Mouse (Mus musculus): ENCODE measurements around the gene Lrit3. TPM values are rescaled to one million over a fixed set of nuclear protein-coding genes. Genes with fewer than 3 reads are reported as not detected.
"Not testable (repeated sequence)": the region's sequence is repeated elsewhere in the genome, so short reads cannot be mapped to it uniquely, and the experiment has no call there.

The Lrit3 gene
- polyA plus RNA-seq, 1 experiment: not detected

DNA sequence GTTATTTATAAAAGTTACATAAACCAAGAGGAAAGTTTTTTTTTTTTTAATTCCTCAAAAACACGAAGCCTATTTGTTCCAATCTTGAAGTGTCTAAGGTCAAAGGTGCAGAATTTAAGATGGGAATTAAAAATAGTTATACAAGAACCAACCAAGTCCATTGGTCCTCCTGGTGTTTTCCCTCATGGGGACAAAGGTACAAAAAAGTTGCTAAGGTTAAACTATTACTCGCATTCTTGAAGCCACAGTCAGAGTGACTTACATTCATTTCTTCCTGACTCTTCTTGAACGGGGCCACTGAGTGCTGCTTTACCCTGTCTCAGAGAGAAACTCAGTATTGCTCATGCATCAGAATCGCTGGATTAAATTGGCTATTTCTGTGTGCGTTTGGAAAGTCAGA lies 6.5 kb downstream of the Lrit3 start:
- 71% methylated on average over 5 of the region's 5 CpGs for WGBS
- H3K4me1 ChIP-seq (ENCODE audit: control insufficient read depth, insufficient read depth, low read length): no peaks in the 10 kb centered on the region
- no peak for TF ChIP-seq POLR2A (IDR thresholded peaks at IDR 0.05; ENCODE audit: borderline replicate concordance, extremely low read depth, low read depth, low read length)
- no peak for TF ChIP-seq CTCF (IDR thresholded peaks at IDR 0.05; ENCODE audit: insufficient read depth, low read length)
- H3K4me3 ChIP-seq (replicated peaks; ENCODE audit: extremely low read depth, low read depth, low read length): no peak overlapping the region
- no peak for DNase-seq

DNA sequence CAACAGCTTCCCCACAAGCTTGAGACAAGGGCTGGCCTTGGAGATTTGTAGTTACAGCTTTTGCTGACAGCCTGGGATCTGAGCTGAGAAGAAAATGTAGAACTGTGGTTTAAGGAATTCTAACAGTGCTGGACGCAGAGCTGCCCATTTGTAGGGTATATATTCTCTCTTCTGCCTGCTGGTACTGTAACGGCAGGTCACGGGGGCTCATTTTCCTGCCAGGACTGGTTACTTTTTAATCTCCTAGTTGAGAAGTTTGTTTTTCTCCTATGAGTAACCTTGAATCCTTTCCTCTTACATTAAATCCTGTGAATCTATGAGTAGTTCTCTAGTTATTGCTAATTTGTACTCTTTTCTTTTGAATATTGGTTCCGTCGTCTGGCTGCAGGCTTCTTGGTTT lies 10.0 kb downstream of the Lrit3 start:
- TF ChIP-seq POLR2A (IDR thresholded peaks at IDR 0.05; ENCODE audit: borderline replicate concordance, extremely low read depth, low read depth, low read length) (no peak), CTCF (IDR thresholded peaks at IDR 0.05; ENCODE audit: insufficient read depth, low read length) (no peak)
- no peak for DNase-seq
- Histone ChIP-seq H3K4me1 (ENCODE audit: control insufficient read depth, insufficient read depth, low read length) (no peaks in the 10 kb centered on the region), H3K4me3 (replicated peaks; ENCODE audit: extremely low read depth, low read depth, low read length) (no peak overlapping the region)
- WGBS: 82% methylated on average over 5 of the region's 5 CpGs

DNA sequence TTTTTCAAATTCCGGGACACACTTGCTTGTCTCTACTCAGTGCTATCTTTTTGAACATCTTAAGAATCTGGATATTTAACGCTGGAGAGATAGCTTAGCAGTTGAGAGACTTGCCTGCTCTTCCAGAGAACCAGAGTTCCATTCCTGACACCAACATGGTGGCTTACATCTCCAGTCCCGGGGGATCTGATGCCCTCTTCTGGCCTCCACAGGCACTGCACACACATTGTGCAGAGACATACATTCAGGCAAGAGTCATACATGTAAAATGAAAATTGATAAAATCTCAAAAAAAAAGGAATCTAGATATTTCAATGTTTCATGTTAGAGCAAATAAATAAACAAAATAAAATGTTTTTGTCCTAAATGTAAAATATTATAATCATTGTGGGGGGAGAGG lies 21.1 kb downstream of the Lrit3 start:
- H3K4me3 ChIP-seq (replicated peaks; ENCODE audit: extremely low read depth, low read depth, low read length): no peak overlapping the region
- TF ChIP-seq CTCF (IDR thresholded peaks at IDR 0.05; ENCODE audit: insufficient read depth, low read length): no peak
- no peak for TF ChIP-seq POLR2A (IDR thresholded peaks at IDR 0.05; ENCODE audit: borderline replicate concordance, extremely low read depth, low read depth, low read length)
- no peak for DNase-seq
- WGBS: 94% methylated on average over 3 of the region's 3 CpGs
- H3K4me1 ChIP-seq (ENCODE audit: control insufficient read depth, insufficient read depth, low read length): no peaks in the 10 kb centered on the region

DNA sequence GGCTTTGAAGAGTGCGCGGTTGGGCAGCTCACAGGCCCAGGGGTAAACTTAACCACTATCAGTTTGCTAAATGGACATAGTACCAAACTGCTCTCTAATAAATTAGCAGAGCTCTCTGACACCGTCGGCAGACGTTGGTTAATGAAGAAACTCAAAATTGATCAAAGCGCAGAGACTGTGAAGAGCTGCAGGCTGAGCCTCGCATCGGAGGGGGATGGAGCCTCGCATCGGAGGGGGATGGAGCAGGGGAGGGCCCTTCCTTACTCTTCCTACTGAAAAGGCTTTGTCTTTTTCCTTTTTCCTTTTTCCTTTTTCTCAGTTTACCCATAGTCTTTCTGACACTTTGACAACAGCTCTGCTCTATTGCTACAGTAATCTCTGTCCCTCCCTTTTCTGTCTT lies 22.4 kb downstream of the Lrit3 start:
- H3K4me3 ChIP-seq (replicated peaks; ENCODE audit: extremely low read depth, low read depth, low read length): no peak overlapping the region
- DNase-seq: no peak
- TF ChIP-seq POLR2A (IDR thresholded peaks at IDR 0.05; ENCODE audit: borderline replicate concordance, extremely low read depth, low read depth, low read length): no peak
- TF ChIP-seq CTCF (IDR thresholded peaks at IDR 0.05; ENCODE audit: insufficient read depth, low read length): no peak
- WGBS: 48% methylated on average over 10 of the region's 10 CpGs
- no peaks in the 10 kb centered on the region for H3K4me1 ChIP-seq (ENCODE audit: control insufficient read depth, insufficient read depth, low read length)

DNA sequence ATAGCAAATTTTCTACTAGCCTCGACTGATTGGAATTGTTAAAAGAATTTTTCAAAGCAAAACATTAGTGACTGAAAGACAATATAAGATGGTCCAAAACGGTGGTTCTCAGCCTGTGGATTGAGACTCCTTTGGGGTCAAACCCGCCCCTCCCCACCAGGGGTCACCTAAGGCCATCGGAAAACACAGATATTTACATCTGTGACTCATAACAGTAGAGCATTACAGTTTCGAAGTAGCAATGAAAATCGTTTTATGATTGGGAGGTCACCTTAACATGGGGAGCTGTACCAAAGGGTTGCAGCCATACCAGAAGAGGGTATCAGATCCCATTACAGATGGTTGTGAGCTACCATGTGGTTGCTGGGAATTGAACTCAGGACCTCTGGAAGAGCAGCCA lies 32.6 kb downstream of the Lrit3 start:
- TF ChIP-seq CTCF (IDR thresholded peaks at IDR 0.05; ENCODE audit: insufficient read depth, low read length): no peak
- TF ChIP-seq POLR2A (IDR thresholded peaks at IDR 0.05; ENCODE audit: borderline replicate concordance, extremely low read depth, low read depth, low read length): no peak
- Histone ChIP-seq H3K4me1 (ENCODE audit: control insufficient read depth, insufficient read depth, low read length) (no peaks in the 10 kb centered on the region), H3K4me3 (replicated peaks; ENCODE audit: extremely low read depth, low read depth, low read length) (no peak overlapping the region)
- DNase-seq: no peak
- WGBS: 78% methylated on average over 6 of the region's 6 CpGs

DNA sequence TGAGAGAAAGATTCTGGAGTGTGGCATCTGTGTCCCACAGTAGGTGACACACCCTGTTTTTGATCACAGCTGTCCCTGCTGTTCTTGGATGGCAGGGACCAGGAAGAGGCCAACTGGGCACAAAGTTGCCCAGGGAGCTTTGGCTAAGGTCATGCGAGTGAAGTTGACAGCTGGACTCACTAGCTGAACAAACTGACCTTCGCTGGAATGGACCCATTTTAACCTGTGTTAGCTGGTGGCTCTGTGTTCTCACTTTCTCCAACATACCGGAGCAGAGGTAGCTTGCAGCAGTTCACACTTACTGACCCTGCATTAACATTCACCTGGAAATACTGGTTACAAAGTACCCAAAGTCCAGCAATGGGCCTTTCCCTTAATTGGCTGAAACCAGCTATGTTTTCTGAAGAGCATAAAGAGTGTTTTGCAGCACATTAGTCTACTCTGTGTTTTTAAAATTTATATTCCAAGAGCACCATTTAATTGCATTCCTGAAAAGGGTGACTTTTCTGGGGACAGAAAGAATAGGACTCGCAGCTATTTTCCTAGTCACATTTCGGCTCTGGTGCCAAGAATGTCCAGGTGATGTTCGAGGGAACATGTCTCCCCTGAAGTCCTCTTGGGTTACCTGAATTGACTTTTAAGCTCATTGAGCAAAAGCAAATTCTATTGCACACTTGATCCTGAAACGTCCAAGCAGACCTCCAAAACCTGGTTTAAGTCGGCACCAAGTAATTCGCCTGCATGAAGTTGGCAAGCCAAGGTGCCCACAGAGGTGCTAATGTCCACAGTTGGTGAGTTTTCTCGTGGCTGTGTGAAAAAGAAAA lies 36.6 kb downstream of the Lrit3 start:
- no peak for DNase-seq
- no peaks in the 10 kb centered on the region for H3K4me1 ChIP-seq (ENCODE audit: control insufficient read depth, insufficient read depth, low read length)
- TF ChIP-seq CTCF (IDR thresholded peaks at IDR 0.05; ENCODE audit: insufficient read depth, low read length) (no peak), POLR2A (IDR thresholded peaks at IDR 0.05; ENCODE audit: borderline replicate concordance, extremely low read depth, low read depth, low read length) (no peak)
- H3K4me3 ChIP-seq (replicated peaks; ENCODE audit: extremely low read depth, low read depth, low read length): no peak overlapping the region
- WGBS: 86% methylated on average over 10 of the region's 10 CpGs

DNA sequence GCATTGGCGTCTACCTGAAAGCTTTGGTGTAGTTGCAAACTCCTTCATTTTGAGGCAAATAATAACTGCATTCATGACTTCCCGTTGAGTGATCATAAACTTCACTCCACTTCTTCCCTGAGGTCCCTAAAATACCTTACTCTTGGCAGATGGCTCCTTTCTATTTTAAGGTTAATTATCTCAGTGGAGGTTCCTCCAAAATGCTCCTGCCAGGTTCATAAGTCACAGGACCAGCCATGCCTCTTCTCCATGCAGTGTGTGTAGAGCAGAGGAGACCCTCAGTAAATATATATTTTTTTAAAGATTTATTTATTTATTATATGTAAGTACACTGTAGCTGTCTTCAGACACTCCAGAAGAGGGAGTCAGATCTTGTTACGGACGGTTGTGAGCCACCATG lies 37.7 kb downstream of the Lrit3 start:
- TF ChIP-seq CTCF (IDR thresholded peaks at IDR 0.05; ENCODE audit: insufficient read depth, low read length) (no peak), POLR2A (IDR thresholded peaks at IDR 0.05; ENCODE audit: borderline replicate concordance, extremely low read depth, low read depth, low read length) (no peak)
- WGBS: 81% methylated on average over 4 of the region's 4 CpGs
- Histone ChIP-seq H3K4me1 (ENCODE audit: control insufficient read depth, insufficient read depth, low read length) (no peaks in the 10 kb centered on the region), H3K4me3 (replicated peaks; ENCODE audit: extremely low read depth, low read depth, low read length) (no peak overlapping the region)
- DNase-seq: no peak

DNA sequence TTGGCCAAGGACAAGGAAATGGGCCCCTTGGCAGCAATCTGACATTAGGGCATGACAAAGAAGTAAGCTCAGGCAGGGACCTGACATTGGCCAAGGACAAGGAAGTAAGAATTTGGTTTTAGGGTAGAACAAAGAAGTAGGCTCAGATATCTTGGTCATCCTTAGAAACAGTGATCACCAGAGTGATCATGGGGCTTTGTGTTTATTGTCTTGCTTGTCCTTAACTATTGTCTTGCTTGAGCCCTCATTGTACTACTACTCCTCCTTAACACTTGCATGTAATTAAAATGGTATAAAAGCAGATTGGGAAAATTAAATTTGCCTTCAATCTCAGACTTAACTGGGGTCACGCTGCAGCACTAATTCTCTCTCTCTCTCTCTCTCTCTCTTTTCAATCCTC lies 46.2 kb downstream of the Lrit3 start:
- not testable (repeated sequence) for DNase-seq; H3K4me3 ChIP-seq (replicated peaks; ENCODE audit: extremely low read depth, low read depth, low read length); H3K4me1 ChIP-seq (ENCODE audit: control insufficient read depth, insufficient read depth, low read length)
- WGBS: 100% methylated on average over 1 of the region's 1 CpGs

DNA sequence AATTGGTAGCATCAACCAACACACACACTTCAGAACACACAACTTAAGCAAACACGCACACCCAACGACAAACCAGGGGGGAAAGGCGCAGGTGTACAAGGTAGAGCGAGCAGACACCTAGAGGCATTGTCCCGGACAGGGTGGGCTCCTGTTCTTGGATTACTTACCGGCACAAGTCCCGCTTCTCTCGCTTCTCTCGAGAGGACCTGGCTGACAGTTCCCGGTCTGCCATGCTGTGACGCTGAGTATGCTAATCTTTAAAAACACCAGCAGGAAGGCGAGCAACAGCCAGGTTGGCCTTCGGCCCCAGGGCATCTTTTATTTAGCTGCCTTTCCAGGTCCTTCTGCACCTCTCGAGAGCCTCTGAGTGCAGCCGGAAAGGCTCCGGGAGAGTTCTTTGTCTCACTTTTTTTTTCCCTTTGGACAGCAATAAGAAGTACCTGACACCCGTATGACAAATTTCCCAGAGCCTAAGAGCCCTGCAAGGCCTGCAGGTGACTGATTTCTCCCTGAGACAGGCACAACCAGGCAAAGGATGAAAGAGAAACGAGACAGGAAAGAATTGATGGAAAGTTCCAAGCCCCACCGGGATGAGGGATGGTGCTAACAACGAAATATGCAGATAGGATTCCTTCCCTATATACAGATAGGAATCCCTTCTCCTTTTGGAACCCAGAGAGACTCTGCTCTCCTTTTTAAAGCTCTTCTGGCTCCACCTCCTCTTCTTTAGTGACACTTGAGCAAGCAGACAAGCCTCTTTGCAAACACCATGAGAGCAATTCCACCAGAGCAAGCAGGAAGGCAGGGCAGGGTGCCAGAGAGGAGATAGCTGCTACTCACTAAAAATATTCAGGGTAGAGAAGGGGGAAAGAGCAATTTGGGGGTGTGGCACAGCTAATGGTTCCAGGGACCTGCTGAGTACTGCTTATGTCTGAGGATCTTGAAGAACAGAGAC lies 48.9 kb downstream of the Lrit3 start, which contains the start of gene Egf:
Gene Egf (minus strand): TSS at position 667 of the 955 bp plus-strand sequence.
- Histone ChIP-seq H3K4me1 (ENCODE audit: control insufficient read depth, insufficient read depth, low read length) (0 out of 2 replicates have a peak, but pooled peaks cover 3% of the 10 kb centered on the region), H3K4me3 (replicated peaks; ENCODE audit: extremely low read depth, low read depth, low read length) (no peak within 1 kb of the TSS)
- WGBS: 7% methylated on average over 20 of the region's 20 CpGs
- TF ChIP-seq CTCF (IDR thresholded peaks at IDR 0.05; ENCODE audit: insufficient read depth, low read length): no peak
- no peak for TF ChIP-seq POLR2A (IDR thresholded peaks at IDR 0.05; ENCODE audit: borderline replicate concordance, extremely low read depth, low read depth, low read length)
- DNase-seq: peak; percentile 6
